Comparison of ENCODE assay signal across 14 mouse cellular contexts in genomic region chr9:117571186-117571855, GRCm38 (mm10). TPM values are rescaled to one million over a fixed set of nuclear protein-coding genes. Genes with fewer than 3 reads are reported as not detected.
DNase-seq lines count a peak whose midpoint lies in the region; ATAC-seq and TF ChIP-seq lines count a peak whose summit lies in the region.
"Had no signal": no experiment of that assay in that cellular context is flagged by ENCODE, and none has a peak within 500 bp of the region (broad histone marks: within the 10 kb centered on the region; RNA-seq: fewer than 3 reads in every experiment).

No protein-coding gene starts in this region.

- DNase-seq in adrenal gland, adult (ENCODE audit: inconsistent age in 2 of 2, low spot score in 1 of 2) = peak; percentile 28 to 77
- no peak for DNase-seq in adrenal gland, postnatal 25 days
- peak; percentile 9 to 36 for DNase-seq in kidney, postnatal 36 days
- DNase-seq in Patski (ENCODE audit: low read depth, low spot score) = peak; percentile 77
- DNase-seq in large intestine, adult 2 months (ENCODE audit: low read depth, low spot score) = peak; percentile 14
- no peak for DNase-seq in embryo, embryonic 11 days
- DNase-seq in cerebellum, adult 2 months = no peak
- DNase-seq: right cerebral cortex, postnatal 14 days; thymus, adult 18-20 months had no signal

- WGBS in kidney, embryonic 15.5 days = 67% methylated on average over 5 of the region's 5 CpGs
- WGBS in large intestine, adult 2 months = 43% methylated on average over 5 of the region's 5 CpGs
- 84% methylated on average over 5 of the region's 5 CpGs for WGBS in cerebellum, adult 2 months

- CTCF ChIA-PET in Patski (lab: Charles Lee) = no interaction called here

- H3K4me1 ChIP-seq in kidney, embryonic 15.5 days = peaks cover 4% of the 10 kb centered on the region; the same call in 1 of the 2 replicates
- no peaks in the 10 kb centered on the region for H3K4me1 ChIP-seq in cerebellum, adult 2 months (ENCODE audit: control insufficient read depth, insufficient read depth, low read length)
- H3K4me1 ChIP-seq: forebrain, embryonic 15.5 days had no signal

- H3K9ac ChIP-seq in kidney, embryonic 15.5 days = no peak overlapping the region
- H3K9ac ChIP-seq: forebrain, embryonic 15.5 days had no signal

- H3K9me3 ChIP-seq in kidney, embryonic 15.5 days (replicated peaks) = no peaks in the 10 kb centered on the region
- H3K9me3 ChIP-seq: forebrain, embryonic 15.5 days had no signal

- no peak for ATAC-seq in kidney, embryonic 15.5 days (replicated peaks; ENCODE audit: low FRiP score)
- ATAC-seq in Patski = peak; percentile 96
- ATAC-seq: forebrain, embryonic 15.5 days; inflammation-experienced regulatory T-cells, adult 6 months had no signal

- H3K4me3 ChIP-seq in kidney, embryonic 15.5 days (replicated peaks) = no peak overlapping the region
- H3K4me3 ChIP-seq in cerebellum, adult 2 months (replicated peaks; ENCODE audit: insufficient read depth, low read depth, low read length) = no peak overlapping the region
- H3K4me3 ChIP-seq: forebrain, embryonic 15.5 days had no signal

- H3K27me3 ChIP-seq in kidney, embryonic 15.5 days = no peaks in the 10 kb centered on the region
- no peaks in the 10 kb centered on the region for H3K27me3 ChIP-seq in Patski
- no peaks in the 10 kb centered on the region for H3K27me3 ChIP-seq in cerebellum, adult 2 months (ENCODE audit: control insufficient read depth, insufficient read depth, low read length)
- H3K27me3 ChIP-seq: forebrain, embryonic 15.5 days had no signal

- in situ Hi-C loops in Patski (cut with MboI; ENCODE audit: low pct_unique_long_range_greater_than_20kb) = loop anchor here (10.0 kb wide), 1 partner anchor 497 kb away; no protein-coding TSS in a partner anchor

- H3K4me2 ChIP-seq in kidney, embryonic 15.5 days = no peak overlapping the region
- H3K4me2 ChIP-seq: forebrain, embryonic 15.5 days had no signal

- no peak for TF ChIP-seq POLR2A in cerebellum, adult 2 months (IDR thresholded peaks at IDR 0.05; ENCODE audit: borderline replicate concordance, insufficient read depth, low read length)

- H3K27ac ChIP-seq in kidney, embryonic 15.5 days = no peak overlapping the region
- no peak overlapping the region for H3K27ac ChIP-seq in cerebellum, adult 2 months (ENCODE audit: insufficient read depth, low read length)
- H3K27ac ChIP-seq: forebrain, embryonic 15.5 days; macrophage had no signal

- no peak for TF ChIP-seq CTCF in Patski (IDR thresholded peaks at IDR 0.05)
- no peak for TF ChIP-seq CTCF in cerebellum, adult 2 months (IDR thresholded peaks at IDR 0.05; ENCODE audit: borderline replicate concordance, insufficient read depth, low read depth, low read length)

- no peaks in the 10 kb centered on the region for H3K36me3 ChIP-seq in kidney, embryonic 15.5 days
- H3K36me3 ChIP-seq: forebrain, embryonic 15.5 days had no signal

- POLR2A ChIA-PET in Patski (lab: Charles Lee) = no interaction called here

RNA-seq across cellular contexts. Expression of gene Rbms3, which starts 58.4 kb away (rescaled TPM):
- 26.1 and 26.5 TPM in 2 replicates for total RNA-seq in adrenal gland, postnatal 25 days (2021)
- 67.9 and 76.1 TPM in 2 replicates for polyA plus RNA-seq in kidney, embryonic 15.5 days (2015; fragmentation: Nextera tagmentation; extraction: Ambion mirVana)
- 8.1 TPM for polyA plus RNA-seq in Patski (2021)
- 2.3 and 5.1 TPM in 2 replicates for polyA plus RNA-seq in large intestine, adult 2 months (2012; rRNA removed)
- 11.0 and 13.3 TPM in 2 replicates for polyA plus RNA-seq in cerebellum, adult 2 months (2012; rRNA removed)
- total RNA-seq: granulocyte monocyte progenitor cell, adult 5-6 weeks had no signal
- polyA plus RNA-seq: inflammation-experienced regulatory T-cells, adult 6 months; macrophage had no signal

Comparison
In these comparisons a context has a peak if more than half of its experiments do, and no peak if none do; other contexts are left out.
1. DNase-seq: peak in adrenal gland, adult (2 of 2), kidney, postnatal 36 days (2 of 2), Patski (single experiment) and large intestine, adult 2 months (single experiment); none in adrenal gland, postnatal 25 days (single experiment), embryo, embryonic 11 days (single experiment) and cerebellum, adult 2 months (0 of 2).